Mouse (Mus musculus) heart, adult 18-20 months (tissue): Measurements from ENCODE around the gene Mydgf. TPM values are rescaled to one million over a fixed set of nuclear protein-coding genes. Genes with fewer than 3 reads are reported as not detected.

Experiments
- DNase-seq, 2 experiments: peaks; one replicate each; pipeline ENCODE4 v3.0.0; 2021 to 2022; ENCODE audit warnings: mixed read lengths in 1 of 2
- total RNA-seq, 2 experiments: library from RNA; stranded (reverse); gene quantifications; 2 replicates each; pipeline ENCODE4 v1.2.3; 2021

Mydgf gene
- total RNA-seq, 2 experiments from 2014 or later = 25.4 to 26.1 TPM

DNA sequence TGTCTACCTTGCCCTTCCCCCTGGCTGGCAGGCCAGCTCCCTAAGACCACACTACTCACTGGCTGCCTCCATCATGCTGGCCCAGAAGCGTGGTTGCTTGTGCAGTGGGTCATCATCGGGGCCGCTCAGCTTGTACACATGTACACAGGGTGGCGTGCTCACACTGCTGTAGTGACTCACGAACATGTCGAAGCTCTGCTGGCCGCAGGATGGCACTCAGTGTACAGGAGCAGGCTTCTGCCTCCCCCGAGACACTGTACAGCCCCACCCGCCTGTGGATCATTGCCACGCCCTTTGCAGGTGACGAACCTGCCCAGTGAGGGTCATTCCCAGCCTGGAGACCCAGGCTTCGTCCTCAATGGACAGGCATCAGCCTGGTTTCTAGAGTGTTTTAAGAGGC is 10.6 kb upstream of the Mydgf start:
- no peak for DNase-seq

DNA sequence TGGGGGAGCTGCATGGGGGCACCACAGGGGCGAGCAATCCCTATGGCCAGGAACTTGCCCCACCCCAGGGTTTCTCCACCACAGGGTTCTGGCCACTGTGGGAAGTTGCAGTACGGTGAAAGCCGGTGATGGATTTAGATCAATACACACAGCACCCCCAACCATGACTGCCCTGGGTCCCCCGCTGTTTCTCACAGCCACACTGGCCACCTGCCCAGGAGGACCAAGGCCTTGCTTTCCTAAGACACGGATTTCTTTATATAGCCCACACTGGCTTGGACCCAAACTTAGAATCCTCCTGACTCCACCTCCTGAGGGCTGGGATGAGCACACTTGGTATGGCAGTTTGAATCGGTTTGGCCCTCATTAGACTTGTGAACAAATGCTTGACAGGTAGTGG is 7.5 kb upstream of the Mydgf start:
- DNase-seq = no peak

DNA sequence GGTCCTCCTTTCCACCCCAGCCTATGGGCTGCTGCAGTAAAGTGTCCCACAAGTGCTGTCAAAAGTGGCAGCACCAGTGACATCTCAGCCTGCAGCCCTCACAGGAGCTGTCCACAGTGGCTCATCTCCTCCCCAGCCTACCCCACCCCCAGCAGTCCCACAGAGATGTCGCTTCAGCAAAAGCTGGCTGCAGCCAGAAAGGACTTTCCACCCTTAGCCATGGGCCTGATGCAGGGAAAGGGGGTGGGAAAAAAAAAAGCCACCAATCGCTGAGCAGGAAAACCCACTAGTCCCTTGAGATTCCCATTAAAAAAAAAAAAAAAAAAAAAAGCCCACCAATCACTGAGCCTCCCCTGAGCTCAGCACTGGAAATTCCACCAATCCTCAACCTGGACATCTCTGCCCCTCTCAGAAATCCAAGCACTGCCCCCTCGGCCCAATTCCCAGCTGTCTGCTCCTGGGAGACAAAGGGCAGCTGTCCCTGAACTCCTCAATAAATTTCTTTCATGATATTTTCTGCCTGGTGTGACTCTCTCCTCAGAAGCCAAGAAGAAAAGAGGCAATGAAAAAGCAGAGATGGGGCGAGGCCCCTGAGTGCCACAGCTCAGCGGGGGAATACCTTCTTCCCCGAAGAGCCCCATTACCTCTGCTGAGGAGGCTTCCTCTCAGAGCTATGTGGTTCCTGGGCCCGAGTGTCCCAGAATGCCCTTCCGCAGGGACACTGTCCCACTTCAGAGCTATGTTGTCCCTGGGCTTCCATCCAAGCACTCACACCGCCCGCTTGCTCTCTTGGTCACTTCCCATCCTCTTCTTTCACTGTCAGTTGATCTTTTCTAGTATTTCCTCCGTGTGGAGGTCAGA is 1.8 kb upstream of the Mydgf start:
- peak; percentile 83 to 85 for DNase-seq

DNA sequence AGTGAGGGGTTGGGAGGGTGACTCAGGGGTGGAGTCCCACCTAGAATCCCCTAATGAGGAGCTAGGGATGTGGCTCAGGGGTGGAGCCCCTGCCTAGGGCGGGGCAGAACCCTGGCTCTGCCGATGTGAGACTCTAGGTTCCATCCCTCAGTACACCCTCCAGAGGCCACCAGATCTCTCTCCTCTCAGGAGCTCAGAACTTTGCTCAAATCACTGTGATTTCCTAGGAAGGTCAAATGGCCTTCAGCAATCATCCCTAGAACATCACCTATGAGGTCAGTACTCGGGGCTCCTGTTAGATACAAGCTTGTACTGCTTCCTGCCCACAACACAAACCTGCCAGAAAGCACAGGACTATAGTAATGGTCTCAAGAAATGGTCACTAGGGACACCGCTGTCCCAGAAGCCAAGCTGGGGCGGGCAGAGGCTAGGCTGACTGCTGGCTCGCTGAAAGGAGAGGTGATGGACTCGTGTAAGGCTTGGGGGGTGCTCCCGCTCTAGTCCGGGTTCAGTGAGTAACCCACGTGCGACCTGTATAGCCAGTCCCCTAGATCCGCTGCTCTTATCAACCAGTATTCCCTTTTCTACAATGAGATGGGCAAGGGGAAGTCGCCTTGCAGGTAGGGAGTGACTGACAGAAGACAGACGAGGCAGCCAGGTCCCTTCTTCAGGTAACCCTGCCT is 604 bp downstream of the Mydgf start:
- no peak for DNase-seq

DNA sequence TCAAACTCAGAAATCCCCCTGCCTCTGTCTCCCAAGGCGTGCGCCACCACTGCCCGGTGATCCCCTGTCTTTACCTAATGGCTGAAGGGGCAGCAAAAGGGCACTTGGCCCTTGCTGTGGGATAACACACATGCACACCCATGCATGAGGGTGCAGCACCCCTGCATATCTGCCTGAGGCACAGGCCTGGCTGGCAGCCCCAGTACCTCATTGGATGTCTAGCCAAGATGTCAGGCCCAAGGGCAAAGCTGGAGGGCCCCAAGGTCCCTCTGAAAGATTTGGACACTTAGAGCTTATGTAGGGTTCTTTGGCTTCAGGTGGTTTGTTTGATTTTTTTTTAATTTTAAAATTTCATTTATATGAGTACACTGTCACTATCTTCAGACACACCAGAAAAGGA is 8.3 kb downstream of the Mydgf start:
- DNase-seq = no peak

DNA sequence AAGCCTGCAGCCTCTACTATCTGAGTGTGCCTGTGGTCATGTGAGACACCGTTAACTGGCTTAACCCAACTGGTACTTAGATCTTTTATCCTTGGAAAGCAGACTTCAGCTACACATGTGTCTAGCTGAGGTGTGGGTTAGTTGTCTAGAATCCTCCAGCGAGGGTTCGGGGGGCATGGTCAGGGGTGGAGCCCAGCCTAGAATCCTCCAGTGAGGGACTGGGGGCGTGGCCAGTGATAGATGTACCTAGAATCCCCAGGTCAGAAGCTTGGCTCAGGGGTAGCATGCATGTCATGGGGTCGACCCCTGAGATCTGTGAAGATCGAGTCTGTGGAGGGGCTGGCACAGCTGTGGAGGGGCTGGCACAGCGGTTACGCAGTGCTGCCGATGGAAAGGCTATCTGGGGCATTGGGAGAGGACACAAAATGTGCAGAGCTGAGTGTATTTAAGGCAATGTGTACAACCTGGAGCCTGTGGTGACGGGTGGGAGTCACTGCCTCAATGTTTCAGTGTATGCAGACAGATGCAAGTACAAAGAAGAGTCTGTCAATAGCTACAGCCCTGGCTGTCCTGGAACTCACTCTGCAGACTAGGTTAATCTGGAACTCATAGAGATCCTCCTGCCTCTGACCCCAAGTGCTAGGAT is 10.2 kb downstream of the Mydgf start:
- DNase-seq = no peak

DNA sequence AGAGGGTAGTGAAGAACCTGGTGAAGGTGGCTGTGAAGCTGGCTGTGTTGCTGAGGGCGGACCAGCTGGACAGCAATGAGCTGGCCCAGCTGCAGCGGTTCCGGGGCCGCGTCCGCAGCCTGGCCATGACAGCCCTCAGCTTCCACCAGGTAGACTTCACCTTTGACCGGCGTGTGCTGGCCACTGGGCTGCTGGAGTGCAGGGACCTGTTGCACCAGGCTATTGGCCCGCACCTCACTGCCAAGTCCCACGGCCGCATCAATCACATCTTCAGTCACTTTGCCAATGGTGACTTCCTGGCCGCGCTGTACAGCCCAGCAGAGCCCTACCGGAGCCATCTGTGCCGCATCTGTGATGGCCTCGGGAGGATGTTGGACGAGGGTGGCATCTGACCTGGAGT is 11.8 kb downstream of the Mydgf start:
- DNase-seq = no peak

DNA sequence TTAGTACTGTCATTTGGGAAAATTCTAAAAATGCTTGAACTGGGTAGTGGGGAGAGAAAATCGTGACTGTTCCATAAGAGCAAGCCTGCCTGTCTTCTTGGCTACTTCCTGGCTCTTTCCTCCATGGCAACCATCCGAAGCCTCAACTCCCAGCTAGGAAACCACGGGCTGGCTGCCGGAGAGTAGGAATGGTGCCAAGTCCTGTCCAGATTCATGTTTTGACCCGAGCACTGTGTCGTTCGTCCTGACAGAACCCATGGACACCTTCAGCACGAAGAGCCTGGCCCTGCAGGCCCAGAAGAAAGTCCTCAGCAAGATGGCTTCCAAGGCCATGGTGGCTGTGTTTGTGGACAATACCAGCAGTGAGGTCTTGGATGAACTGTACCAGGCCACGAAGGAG is 12.3 kb downstream of the Mydgf start:
- no peak for DNase-seq

DNA sequence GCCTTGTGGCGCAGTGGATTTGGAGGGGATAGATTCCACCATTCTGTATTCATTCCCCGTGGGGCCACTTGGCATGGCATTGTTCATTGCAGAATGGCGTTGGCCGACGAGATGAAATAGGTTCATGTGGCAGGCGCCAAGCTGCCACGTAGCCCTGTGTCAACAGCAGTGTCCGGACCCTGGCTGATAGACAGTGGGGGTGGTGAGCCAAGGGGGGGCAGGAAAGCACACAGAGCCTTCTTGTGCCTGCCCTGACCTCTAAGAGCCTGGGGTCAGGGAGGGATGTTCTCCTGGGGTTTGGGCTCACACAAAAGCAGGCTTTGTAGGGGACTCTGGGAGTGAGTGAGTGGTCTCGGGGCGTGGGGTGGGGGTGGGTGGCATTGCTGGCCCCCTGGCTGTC is 13.1 kb downstream of the Mydgf start:
- no peak for DNase-seq

DNA sequence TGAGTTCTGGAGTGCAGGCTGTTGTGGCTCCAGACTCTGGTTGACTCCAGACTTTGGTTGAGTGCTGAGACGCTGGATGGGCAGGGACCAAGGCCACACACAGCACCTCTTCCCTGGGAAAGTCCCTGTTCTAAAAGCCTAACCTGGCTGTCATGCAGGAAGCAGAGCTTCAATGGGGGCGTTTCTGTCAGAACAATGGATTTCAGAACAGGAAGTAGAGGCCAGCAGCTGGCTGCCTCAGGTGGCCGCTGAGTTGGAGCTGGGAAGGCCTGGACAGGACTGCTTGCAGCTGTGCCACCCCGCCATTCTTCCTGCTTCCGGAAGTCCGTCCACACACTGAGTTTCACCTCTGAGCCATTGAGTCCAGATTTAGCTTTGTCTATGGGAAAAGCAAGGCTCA is 13.9 kb downstream of the Mydgf start:
- DNase-seq = peak; percentile 20 to 57

DNA sequence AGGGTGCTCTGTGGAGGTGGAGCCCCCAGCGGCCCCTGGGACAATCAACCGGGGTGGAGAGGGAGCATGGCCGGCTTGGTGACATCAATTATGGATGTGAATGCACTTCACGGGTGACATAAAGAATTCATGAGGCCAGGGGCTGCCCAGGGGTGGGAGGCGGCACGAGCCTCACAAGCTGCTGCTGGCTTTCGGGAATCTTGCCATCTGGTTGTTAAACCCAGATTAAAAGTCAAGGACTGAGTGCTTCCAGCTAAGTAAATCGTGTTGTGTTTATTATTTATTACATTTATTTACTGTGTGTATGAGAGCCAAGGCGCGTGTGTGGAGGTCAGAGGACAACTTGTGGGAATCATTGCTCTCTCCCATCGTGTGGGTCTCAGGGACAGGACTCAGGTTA is 18.0 kb downstream of the Mydgf start:
- DNase-seq = no peak

DNA sequence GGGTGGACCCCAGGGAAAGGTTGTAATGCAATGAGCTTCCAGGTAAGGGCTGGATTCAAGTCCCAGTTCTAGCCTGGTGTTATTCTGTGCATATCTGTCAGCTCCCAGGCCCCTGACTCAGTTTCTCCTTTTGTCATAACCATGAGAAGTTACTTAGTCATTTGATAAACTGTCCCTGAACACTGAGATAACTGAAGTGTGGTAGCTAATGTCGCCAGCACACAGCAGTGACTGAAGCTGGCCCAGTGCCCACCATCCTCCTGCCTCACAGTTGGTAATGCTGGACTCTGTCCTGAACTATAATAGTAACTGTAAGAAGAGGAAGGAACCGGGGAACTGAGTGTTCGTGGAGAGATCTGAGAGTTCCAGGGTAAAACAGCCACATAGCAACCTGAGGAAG is 19.2 kb downstream of the Mydgf start:
- no peak for DNase-seq

DNA sequence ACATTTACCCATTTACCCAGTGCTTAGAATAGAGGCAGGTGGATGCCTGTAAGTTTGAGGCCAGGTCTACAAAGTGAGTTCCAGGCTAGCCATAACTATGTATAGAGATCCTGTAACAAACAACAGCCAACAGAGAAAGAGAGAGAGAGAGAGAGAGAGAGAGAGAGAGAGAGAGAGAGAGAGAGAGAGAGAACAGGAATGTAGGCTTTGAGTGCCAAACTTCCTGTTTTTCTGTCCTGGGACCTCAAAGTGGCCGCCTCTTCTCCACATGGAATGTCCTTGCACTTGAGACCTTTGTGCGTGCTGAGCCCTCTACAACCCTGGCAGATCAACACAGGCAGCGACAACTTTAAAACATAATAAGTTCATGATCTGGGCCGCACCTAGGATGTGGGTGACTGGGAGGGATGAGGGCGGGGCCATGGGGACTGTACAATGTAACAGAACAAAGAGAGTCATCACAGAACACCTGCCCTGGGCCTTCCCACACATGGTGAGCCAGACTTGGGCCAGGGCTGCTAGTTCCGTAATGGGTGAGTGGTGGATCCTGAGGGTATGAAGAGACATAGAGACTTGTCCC is 20.1 kb downstream of the Mydgf start:
- no peak for DNase-seq

DNA sequence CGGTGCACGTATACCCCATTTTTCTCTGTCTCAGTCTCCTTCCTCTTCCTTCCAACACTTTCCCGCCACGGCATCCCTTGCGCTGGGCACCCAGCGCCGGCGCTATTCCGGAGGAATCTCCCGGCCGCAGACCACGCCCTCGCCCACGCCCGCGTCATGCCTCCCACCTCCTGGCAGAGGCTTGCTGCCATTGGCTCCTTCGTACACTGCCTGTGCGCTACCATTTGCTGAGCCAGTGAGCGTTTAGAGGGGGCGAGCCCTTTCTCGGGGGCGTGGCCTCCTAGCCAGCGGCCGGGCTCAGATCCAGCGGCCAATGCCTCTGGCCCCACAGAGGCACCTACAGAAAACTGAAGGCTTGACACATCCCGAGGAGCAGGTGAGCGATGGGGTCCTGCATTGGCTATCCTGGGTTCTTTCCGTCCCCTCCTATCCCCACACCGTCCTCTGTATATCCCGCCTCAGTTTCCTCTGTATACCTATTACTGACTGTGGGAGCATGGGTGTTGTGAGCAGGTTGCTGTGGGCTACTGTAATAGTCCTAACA is 21.4 kb downstream of the Mydgf start, which contains the start of gene Tnfaip8l1:
Tnfaip8l1 (plus strand) TSS at position 247 of the 544 bp plus-strand sequence.
- DNase-seq = peak; percentile 95 to 98

DNA sequence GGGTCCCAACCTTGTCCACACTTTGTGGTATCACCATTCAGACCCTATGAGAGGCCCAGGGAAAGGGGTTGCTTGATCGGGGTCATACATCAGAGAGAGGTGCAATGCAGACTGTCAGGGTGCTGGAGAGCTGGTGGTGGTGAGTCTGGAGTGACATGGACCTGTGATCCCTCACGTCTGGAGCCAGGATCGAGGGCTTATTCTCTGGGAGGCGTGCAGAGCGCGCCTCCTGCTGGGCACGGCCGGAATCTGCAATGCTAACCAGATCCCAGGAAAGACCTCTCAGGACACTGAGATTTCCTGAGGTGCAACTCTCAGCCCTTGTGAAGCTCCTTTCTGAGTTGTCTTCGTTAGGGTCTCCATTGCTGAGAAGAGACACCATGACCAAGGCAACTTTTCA is 24.0 kb downstream of the Mydgf start:
- DNase-seq = peak; percentile 66 to 79

DNA sequence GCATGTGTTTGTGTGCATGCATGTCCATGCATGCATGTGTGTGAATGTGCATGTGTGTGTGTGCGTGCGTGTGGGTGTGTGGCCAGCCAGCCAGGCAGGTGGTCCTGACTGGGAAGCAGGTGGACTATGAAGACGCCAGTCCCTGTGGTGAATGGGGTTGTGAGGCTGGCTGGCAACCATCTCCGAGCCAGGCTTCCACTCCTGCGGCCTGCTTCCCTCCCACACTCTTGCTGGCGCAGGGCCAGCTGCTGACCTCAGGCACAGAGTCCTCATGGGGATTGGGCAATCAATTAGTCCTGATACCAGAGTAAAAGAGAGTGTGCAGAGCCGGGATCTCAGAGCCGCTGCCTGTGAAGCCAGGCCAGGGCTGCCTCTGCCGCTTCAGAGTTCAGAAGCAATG is 30.1 kb downstream of the Mydgf start:
- peak; percentile 67 to 75 for DNase-seq

DNA sequence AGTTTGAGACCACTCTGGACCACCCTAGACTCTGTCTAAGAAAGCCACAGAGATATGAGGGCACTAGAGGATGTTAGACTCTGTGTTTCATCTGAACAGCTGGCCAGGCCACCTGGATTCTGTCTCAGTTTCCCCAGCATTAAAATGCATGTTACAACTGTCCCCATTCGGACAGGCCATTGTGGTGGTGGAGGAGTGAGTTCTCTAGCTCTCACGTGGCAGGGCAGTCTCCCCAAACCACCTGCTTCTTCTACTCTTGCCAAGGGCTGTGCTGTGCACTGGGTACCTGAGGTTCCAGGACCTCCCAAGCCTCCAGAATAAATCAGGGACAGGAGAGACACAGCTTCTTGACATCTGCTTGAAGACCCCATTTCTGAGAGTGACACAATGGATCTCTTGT is 33.8 kb downstream of the Mydgf start:
- no peak for DNase-seq

DNA sequence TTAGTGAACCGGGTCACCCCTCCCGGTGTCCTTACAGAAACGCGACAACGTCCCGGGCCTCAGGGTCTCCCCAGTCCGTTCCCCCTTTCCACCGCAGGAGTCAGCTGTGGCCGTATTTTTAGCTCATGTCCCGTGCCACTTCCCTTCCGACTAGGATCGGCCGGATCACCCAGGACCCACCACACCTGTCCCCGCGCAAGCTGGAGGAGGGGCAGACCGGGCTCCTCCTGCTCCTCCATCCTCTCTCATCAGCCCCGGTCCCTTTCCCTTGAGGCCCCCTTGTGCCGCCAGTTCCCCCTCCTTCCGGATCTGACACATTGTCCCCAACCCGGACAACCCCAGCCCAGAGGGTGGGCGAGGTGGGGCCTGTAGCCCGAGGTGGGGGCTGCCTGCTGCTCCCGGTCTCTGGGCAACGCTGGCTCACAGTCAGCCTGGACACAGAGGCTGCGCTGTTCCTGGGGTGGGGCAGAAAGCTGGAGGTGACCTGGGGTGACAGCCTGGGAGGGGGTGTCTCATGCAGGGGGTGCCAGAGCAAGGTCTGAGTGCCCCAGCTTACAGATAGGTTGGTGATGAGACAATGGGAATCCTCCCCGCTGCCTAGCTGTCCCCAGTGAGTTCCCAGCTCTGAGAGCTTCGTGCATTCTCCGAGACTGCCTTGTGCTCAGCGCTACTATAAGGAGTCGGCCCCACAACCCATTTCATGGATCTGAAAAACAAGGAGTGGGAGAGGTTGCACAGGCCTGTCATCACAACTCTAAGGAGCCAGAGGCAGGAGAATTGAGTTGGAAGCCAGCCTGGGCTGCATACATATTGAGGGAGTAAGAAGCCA is 34.7 kb downstream of the Mydgf start:
- no peak for DNase-seq

DNA sequence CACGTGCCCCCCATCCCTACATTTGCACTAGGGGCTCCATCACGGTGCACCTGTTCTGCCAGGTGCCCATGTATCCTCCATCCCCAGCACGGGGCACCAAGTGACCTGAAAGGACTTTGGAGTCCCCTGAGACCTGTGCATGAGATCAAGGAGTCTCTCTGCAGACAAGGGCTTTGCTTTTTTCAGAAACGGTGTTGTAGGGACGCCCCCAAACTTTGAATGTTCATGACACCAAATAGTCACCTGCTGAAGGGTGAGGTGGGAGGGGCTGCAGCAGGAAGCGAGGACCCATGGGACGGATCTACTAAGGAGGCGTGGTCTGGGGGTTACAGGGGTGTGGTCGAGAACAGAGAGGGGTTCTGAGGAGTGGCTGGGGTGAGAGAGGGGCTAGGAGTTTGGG is 35.4 kb downstream of the Mydgf start:
- DNase-seq = no peak

DNA sequence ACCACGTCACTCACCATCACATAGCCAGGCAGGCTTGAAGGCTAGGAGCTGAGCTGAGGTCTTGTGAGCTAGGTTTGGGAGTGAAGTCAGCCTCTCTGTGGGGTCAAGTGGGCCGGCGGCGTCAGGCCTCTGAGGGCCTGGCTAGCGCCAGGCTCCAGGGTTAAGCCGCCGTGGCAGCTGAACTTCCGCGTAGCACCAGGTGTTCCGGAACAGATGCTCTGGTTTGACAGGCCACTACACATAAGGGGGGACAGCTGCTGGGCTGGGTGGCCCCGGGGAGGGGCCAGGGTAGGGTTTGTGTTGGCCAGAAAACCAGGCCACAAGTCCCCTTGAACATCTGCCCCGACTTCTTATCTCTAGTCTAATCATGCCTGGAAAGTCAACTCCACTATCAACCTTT is 36.3 kb downstream of the Mydgf start:
- DNase-seq = no peak

DNA sequence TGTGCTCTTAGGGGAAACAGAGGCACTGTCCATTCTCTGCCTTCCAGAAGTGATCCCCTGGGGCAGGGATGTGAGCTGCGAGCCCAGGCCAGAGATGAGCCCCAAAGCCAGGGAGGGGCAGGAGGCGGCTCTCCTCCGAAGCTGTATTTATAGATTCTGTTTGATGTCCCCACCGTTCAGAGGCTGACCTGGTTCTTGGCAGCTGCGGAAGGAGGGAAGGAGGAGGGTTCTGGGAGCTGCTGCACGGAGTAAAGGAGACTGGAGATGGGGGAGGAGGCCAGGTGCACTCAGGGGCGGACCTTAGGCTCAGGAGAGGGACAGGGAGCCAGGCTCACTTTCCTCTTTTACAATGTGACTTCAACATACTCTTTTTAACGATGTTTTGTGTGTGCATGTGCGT is 37.6 kb downstream of the Mydgf start:
- DNase-seq = no peak

DNA sequence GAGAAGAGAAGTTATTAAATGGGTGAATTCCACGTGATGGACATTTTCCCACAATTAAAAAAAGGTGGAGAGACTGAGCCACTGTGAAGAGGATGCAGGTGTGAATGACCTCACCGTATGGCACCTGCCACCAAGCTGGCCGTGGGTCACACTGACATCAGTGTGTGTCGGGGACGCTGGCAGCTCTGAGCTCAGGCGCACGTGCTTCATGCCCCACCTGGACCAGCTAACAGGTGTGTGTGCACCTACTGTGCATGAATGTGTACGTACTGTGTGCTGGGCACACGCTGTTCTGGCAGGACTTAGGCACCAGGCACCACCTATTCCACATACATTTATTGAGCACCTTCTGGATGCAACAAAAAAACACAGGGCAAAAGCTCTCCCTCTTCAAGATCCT is 39.2 kb downstream of the Mydgf start:
- DNase-seq = no peak
